Mouse (Mus musculus) ES-Bruce4 (cell line): ENCODE data around the gene Abhd15. TPM values are rescaled to one million over a fixed set of nuclear protein-coding genes. Genes with fewer than 3 reads are reported as not detected.
"Not testable (repeated sequence)": the region's sequence is repeated elsewhere in the genome, so short reads cannot be mapped to it uniquely, and the experiment has no call there.

Experiments
- H3K27ac ChIP-seq: 2 replicates; pipeline ENCODE4 v1.5.1; 2012; ENCODE audit warnings: low read length, inconsistent platforms; ENCODE audit not compliant: insufficient read depth
- H3K27me3 ChIP-seq: 2 replicates; pipeline ENCODE4 v1.6.1; 2012; ENCODE audit warnings: mild to moderate bottlenecking, low read length, inconsistent platforms; ENCODE audit not compliant: control insufficient read depth, poor library complexity, insufficient read depth, severe bottlenecking
- H3K36me3 ChIP-seq: 2 replicates; pipeline ENCODE4 v1.6.1; 2012; ENCODE audit warnings: inconsistent platforms, mild to moderate bottlenecking, low read length, moderate library complexity; ENCODE audit not compliant: control insufficient read depth, poor library complexity, insufficient read depth, severe bottlenecking
- H3K4me1 ChIP-seq: one replicate; pipeline ENCODE4 v1.8.1; 2011; ENCODE audit warnings: low read length; ENCODE audit not compliant: control insufficient read depth, insufficient read depth
- H3K4me3 ChIP-seq: 2 replicates; pipeline ENCODE4 v1.5.1; 2011; ENCODE audit warnings: low read depth, mild to moderate bottlenecking, low read length
- H3K9ac ChIP-seq: 2 replicates; pipeline ENCODE4 v1.6.1; 2012; ENCODE audit warnings: low read depth, mild to moderate bottlenecking, inconsistent platforms; ENCODE audit not compliant: poor library complexity, severe bottlenecking
- H3K9me3 ChIP-seq: replicated peaks from 2 replicates; pipeline ENCODE4 v1.6.1; 2012; ENCODE audit warnings: mild to moderate bottlenecking, low read length, inconsistent platforms; ENCODE audit not compliant: control insufficient read depth, poor library complexity, insufficient read depth, severe bottlenecking
- CTCF ChIP-seq: IDR thresholded peaks from one replicate; pipeline ENCODE4 v1.8.1; 2011; ENCODE audit warnings: low read depth, low read length
- EP300 ChIP-seq: IDR thresholded peaks from 2 replicates; pipeline ENCODE4 v1.6.1; 2011; ENCODE audit warnings: low read depth, low read length; ENCODE audit not compliant: insufficient read depth
- POLR2A ChIP-seq: IDR thresholded peaks from one replicate; pipeline ENCODE4 v1.8.1; 2011; ENCODE audit warnings: low read length; ENCODE audit not compliant: insufficient read depth
- polyA plus RNA-seq: library from polyadenylated mRNA; stranded (reverse); fragments of >200 nt; gene quantifications from 2 replicates; pipeline ENCODE4 v1.2.4, GENCODE M21; 2011; ENCODE audit warnings: low read depth; ENCODE audit not compliant: missing spikeins, insufficient read depth, insufficient read length

The Abhd15 gene
- polyA plus RNA-seq, 1 experiment, result not detected

DNA sequence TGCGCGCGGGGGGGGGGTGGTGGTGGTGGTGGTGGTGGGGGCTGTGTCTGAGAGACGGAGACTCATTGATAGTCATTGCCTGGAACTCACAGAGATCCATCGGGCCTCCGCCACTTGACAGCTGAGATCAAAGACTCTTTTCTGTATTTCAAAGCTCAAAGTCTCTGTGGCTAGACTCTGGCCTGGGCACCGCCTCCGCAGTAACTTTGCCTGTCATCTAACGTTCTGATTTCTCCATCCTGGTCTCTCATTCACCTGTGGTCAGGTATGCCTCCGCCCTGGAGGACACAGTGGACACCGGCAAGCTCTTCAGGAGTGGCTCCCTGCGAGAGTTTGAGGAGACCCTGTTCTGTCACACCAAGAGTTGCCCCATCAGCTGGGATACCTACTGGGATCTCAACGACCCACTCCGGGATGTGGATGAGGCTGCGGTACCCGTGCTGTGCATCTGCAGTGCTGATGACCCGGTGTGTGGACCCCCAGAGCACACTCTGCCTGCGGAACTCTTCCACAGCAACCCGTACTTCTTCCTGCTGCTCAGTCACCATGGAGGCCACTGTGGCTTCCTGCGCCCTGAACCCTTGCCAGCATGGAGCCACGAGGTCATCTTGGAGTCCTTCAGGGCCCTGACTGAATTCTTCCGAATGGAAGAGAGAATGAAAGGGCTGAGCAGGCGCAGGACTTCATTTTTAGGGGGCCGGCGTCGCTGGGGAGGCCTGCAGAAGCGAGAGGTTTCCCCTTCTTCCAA lies 3.3 kb downstream of the Abhd15 start:
- H3K4me3 ChIP-seq, result no peak overlapping the region
- no peak overlapping the region for H3K9ac ChIP-seq
- no peak for TF ChIP-seq POLR2A
- no peak for TF ChIP-seq CTCF
- no peak for TF ChIP-seq EP300
- no peaks in the 10 kb centered on the region for H3K36me3 ChIP-seq
- H3K27me3 ChIP-seq, result peaks cover 3% of the 10 kb centered on the region; the same call in 1 of the 2 replicates
- H3K27ac ChIP-seq, result no peak overlapping the region
- no peaks in the 10 kb centered on the region for H3K9me3 ChIP-seq
- peaks cover 2% of the 10 kb centered on the region for H3K4me1 ChIP-seq

GRCm38 (mm10) chr11:77519043-77519442 lies 4.1 kb downstream of the Abhd15 start, which contains the start of gene Gm10392:
TSS of gene Gm10392 (minus strand) at chr11:77519198.
- H3K27me3 ChIP-seq, result peaks cover 3% of the 10 kb centered on the region; the same call in 1 of the 2 replicates
- no peak within 1 kb of the TSS for H3K9ac ChIP-seq
- no peaks in the 10 kb centered on the region for H3K9me3 ChIP-seq
- H3K27ac ChIP-seq, result no peak within 1 kb of the TSS
- H3K4me3 ChIP-seq, result no peak within 1 kb of the TSS
- TF ChIP-seq POLR2A, result no peak
- no peak for TF ChIP-seq EP300
- TF ChIP-seq CTCF, result no peak
- no peaks in the 10 kb centered on the region for H3K4me1 ChIP-seq
- H3K36me3 ChIP-seq, result no peaks in the 10 kb centered on the region

DNA sequence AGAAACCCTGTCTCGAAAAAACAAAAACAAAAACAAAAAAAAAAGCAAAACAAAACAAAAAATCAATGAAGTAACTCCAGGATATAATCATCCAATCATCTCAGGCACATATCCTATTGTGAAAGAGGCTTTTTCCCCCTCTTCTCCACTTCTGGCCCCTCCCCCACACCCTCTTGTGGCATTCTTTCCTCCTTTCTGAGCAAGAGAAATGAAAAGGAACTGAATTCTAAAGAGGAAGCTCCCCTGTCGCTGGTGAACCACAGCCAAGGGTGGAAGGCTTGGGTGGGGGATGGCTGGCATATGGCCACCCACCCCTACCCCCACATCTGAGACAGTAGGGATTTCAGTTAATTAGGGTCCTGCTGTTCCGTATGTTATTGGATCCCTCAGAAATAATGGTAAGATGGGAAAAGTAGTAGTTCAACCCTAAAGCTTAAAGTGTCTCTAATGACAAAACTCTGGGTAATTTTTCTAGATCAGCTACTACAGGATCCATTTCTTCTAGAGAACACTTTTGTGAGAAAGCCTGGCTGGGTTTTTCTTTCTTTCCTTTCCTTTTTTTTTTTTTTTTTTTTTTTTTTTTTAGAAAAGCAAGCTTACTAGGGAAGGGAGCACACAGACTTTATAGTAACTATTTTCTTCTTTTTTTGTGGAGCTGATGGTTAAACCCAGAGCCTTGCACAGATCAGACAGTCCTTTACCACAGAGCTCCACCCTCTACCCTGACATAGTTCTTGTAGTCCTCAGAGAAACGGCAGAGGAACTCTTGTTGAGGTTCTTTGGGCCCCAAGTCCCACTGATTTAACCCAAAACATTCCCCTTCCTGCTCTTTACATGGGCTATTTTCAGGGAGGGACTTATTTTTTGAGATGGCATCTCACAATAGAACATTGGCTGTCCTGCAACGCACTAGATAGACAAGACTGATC lies 5.9 kb downstream of the Abhd15 start:
- Histone ChIP-seq H3K4me3 (no peak overlapping the region), H3K27me3 (no peaks in the 10 kb centered on the region), H3K9ac (no peak overlapping the region), H3K36me3 (no peaks in the 10 kb centered on the region), H3K4me1 (no peaks in the 10 kb centered on the region), H3K9me3 (no peaks in the 10 kb centered on the region), H3K27ac (no peak overlapping the region)
- no peak for TF ChIP-seq EP300
- no peak for TF ChIP-seq POLR2A

DNA sequence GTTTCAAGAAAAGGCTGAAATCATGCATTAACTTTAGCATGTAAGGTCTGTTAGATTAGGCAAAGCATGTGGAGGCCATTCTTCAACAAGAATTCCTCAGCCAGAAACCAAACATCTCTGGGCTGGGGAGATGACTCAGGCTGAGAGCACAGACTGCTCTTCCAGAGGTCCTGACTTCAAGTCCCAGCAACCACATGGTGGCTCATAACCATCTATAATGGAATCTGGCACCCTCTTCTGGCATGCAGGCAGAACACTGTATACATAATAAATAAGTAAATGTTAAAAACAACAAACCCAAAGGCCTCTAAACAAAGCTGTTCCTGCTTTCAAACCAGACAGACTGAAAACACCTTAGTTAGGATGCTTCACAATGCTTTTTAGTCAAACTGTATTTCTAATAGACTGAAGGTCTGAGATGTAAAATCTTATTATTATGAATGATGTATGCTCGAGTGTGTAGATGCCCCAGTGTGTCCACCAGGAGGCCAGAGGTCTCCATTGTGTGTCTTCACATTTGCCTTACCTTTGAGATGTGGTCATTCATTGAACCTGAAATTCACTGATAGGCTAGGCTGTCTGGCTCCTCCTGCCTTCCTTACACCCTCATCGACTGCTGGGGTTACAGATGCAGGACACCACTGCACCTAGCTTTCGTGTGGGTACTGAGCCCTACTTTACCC lies 11.0 kb downstream of the Abhd15 start:
- no peak overlapping the region for H3K4me3 ChIP-seq
- H3K36me3 ChIP-seq, result no peaks in the 10 kb centered on the region
- H3K9ac ChIP-seq, result no peak overlapping the region
- H3K4me1 ChIP-seq, result no peaks in the 10 kb centered on the region
- H3K27me3 ChIP-seq, result no peaks in the 10 kb centered on the region
- TF ChIP-seq CTCF (no peak), EP300 (no peak), POLR2A (no peak)
- H3K27ac ChIP-seq, result no peak overlapping the region
- no peaks in the 10 kb centered on the region for H3K9me3 ChIP-seq

DNA sequence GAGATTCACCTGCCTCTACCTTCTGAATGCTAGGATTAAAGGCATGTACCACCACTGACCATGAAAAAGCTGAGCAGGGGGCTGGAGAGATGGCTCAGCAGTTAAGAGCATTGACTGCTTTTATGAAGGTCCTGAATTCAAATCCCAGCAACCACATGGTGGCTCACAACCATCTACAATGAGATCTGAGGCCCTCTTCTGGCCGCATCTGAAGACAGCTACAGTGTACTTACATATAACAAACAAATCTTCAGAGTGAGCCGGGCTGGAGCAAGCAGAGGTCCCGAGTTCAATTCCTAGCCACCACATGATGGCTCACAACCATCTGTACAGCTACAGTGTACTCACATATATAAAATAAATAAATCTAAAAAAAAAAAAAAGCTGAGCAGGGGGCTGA lies 13.5 kb downstream of the Abhd15 start:
- H3K27me3 ChIP-seq, H3K9ac ChIP-seq, H3K27ac ChIP-seq, H3K4me1 ChIP-seq, H3K9me3 ChIP-seq, H3K4me3 ChIP-seq, H3K36me3 ChIP-seq: not testable (repeated sequence)
